Mouse (Mus musculus): ENCODE measurements around the gene Ccdc83. TPM values are rescaled to one million over a fixed set of nuclear protein-coding genes. Genes with fewer than 3 reads are reported as not detected.

The Ccdc83 gene
- total and polyA plus RNA-seq, 2 experiments from 2014 or later, result not detected

DNA sequence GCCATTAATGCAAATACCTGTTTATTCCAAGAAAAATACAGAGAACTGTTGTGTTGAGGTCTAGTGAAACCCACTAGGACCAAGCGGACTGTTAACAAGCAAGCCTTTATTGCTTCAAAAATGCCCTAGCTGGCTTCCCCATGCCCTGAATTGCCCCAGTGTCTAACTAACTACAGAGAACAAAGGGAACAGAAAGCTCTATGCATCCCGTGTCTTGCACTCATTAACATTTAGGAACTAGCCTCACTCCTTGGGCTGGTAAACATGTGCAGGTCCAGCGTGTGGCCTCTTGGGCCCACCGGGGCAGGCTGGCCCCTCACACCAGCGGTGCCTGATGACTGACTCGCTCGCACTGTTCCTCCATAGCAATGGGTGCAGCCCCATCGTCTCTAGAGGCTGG, 49.1 kb downstream of the Ccdc83 start:
- WGBS, result 74% methylated on average over 8 of the region's 8 CpGs
- no peak for ATAC-seq (ENCODE audit: insufficient read depth, low read depth)

DNA sequence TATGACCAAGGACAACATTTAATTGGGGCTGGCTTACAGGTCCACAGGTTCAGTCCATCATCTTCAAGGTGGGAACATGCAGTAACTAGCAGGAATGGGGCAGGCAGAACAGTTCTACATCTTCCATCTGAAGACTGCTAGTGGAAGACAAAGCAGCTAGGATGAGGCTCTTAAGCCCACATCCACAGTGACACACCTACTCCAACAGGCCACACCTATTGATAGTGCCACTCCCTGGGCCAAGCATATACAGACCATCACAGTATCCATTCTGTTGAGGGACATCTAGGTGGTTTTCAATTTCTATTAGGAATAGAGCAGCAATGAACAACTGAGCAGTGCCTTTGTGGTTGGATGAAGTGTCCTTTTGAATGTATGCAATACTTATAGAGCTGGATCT, 54.6 kb downstream of the Ccdc83 start:
- Histone ChIP-seq H3K4me1 (ENCODE audit: control insufficient read depth, insufficient read depth) (no peaks in the 10 kb centered on the region), H3K36me3 (replicated peaks; ENCODE audit: control insufficient read depth, insufficient read depth, low read length) (peaks cover 35% of the 10 kb centered on the region), H3K9ac (replicated peaks; ENCODE audit: low read depth, low read length) (no peak overlapping the region), H3K9me3 (replicated peaks; ENCODE audit: control insufficient read depth, low read length) (no peaks in the 10 kb centered on the region), H3K27ac (ENCODE audit: low read depth) (no peak overlapping the region), H3K4me3 (ENCODE audit: low read depth, low read length) (no peak overlapping the region), H3K4me2 (ENCODE audit: low read depth, low read length) (no peak overlapping the region), H3K27me3 (ENCODE audit: control insufficient read depth, insufficient read depth, low read length) (no peaks in the 10 kb centered on the region)
- ATAC-seq (ENCODE audit: insufficient read depth, low read depth) (peak; percentile 6; the same call in 1 of the 2 replicates), DNase-seq (ENCODE audit: low spot score) (no peak)
- TF ChIP-seq CTCF (IDR thresholded peaks at IDR 0.05; ENCODE audit: low read depth), result no peak
- TF ChIP-seq EP300 (IDR thresholded peaks at IDR 0.05; ENCODE audit: low read depth), result no peak

More for the DNA sequence above, 49.1 kb downstream of the Ccdc83 start:
- no peak overlapping the region for H3K4me2 ChIP-seq (ENCODE audit: low read depth, low read length)
- no peak overlapping the region for H3K4me3 ChIP-seq (ENCODE audit: low read depth, low read length)
- no peaks in the 10 kb centered on the region for H3K4me1 ChIP-seq (ENCODE audit: control insufficient read depth, insufficient read depth)
- H3K9me3 ChIP-seq (replicated peaks; ENCODE audit: control insufficient read depth, low read length), result no peaks in the 10 kb centered on the region
- TF ChIP-seq CTCF (IDR thresholded peaks at IDR 0.05; ENCODE audit: low read depth) (no peak), EP300 (IDR thresholded peaks at IDR 0.05; ENCODE audit: low read depth) (no peak)
- H3K27ac ChIP-seq (ENCODE audit: low read depth), result no peak overlapping the region
- DNase-seq (ENCODE audit: low spot score), result no peak
- H3K36me3 ChIP-seq (replicated peaks; ENCODE audit: control insufficient read depth, insufficient read depth, low read length), result no peaks in the 10 kb centered on the region
- no peaks in the 10 kb centered on the region for H3K27me3 ChIP-seq (ENCODE audit: control insufficient read depth, insufficient read depth, low read length)
- H3K9ac ChIP-seq (replicated peaks; ENCODE audit: low read depth, low read length), result no peak overlapping the region

DNA sequence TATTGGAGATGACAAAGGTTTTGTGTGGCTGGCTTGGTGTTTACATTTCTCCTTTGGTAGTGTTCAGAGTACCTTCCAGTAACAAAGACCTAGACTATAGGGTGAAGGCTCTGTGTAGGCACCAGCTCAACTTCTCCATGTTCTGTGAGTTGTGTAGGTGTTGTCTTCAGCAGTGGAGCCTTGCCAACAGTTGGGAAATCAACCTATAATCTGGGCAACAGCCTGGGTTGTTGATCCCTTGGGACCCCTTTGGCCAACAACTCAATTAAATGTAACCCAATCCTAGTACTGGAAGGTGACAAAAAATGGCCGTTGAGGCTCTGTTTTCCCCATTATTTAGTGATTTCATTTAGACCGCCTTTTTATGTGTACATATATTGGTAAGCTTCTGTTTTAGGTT, 55.5 kb downstream of the Ccdc83 start:
- no peak overlapping the region for H3K9ac ChIP-seq (replicated peaks; ENCODE audit: low read depth, low read length)

DNA sequence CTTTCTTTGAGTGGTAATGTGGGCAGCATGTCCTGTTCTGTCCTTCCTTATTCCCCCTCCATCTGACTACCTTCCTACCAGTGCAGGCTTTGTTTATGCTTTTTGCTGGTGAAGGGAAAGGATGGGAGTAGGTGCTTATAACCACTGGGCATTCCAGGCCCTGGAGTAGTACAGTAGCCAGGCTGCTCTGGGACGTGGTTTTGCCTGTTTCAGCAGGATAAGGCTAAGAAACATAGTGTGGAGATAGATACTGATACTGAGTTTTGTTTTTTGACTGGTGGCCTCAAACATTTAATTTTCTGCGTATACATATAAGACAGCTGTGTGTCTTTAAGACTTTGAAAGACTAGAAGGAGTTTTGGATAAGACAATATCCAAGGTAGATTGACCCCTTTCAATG, 61.7 kb downstream of the Ccdc83 start:
- H3K4me3 ChIP-seq (ENCODE audit: low read depth, low read length), result no peak overlapping the region
- H3K36me3 ChIP-seq (replicated peaks; ENCODE audit: control insufficient read depth, insufficient read depth, low read length), result peaks cover 62% of the 10 kb centered on the region
- no peak overlapping the region for H3K4me2 ChIP-seq (ENCODE audit: low read depth, low read length)
- TF ChIP-seq EP300 (IDR thresholded peaks at IDR 0.05; ENCODE audit: low read depth) (no peak), CTCF (IDR thresholded peaks at IDR 0.05; ENCODE audit: low read depth) (no peak)
- no peak overlapping the region for H3K27ac ChIP-seq (ENCODE audit: low read depth)
- DNase-seq (ENCODE audit: low spot score) (no peak), ATAC-seq (ENCODE audit: insufficient read depth, low read depth) (no peak)
- H3K9ac ChIP-seq (replicated peaks; ENCODE audit: low read depth, low read length), result no peak overlapping the region
- H3K4me1 ChIP-seq (ENCODE audit: control insufficient read depth, insufficient read depth), result no peaks in the 10 kb centered on the region
- no peaks in the 10 kb centered on the region for H3K27me3 ChIP-seq (ENCODE audit: control insufficient read depth, insufficient read depth, low read length)
- no peaks in the 10 kb centered on the region for H3K9me3 ChIP-seq (replicated peaks; ENCODE audit: control insufficient read depth, low read length)
- WGBS, result 88% methylated on average over 2 of the region's 2 CpGs

More for the DNA sequence above, 55.5 kb downstream of the Ccdc83 start:
- WGBS, result 92% methylated on average over 2 of the region's 2 CpGs
- H3K36me3 ChIP-seq (replicated peaks; ENCODE audit: control insufficient read depth, insufficient read depth, low read length), result peaks cover 41% of the 10 kb centered on the region
- no peaks in the 10 kb centered on the region for H3K9me3 ChIP-seq (replicated peaks; ENCODE audit: control insufficient read depth, low read length)
- ATAC-seq (ENCODE audit: insufficient read depth, low read depth), result no peak
- no peak overlapping the region for H3K27ac ChIP-seq (ENCODE audit: low read depth)
- no peak for TF ChIP-seq CTCF (IDR thresholded peaks at IDR 0.05; ENCODE audit: low read depth)
- no peak for TF ChIP-seq EP300 (IDR thresholded peaks at IDR 0.05; ENCODE audit: low read depth)
- H3K4me2 ChIP-seq (ENCODE audit: low read depth, low read length), result no peak overlapping the region
- no peaks in the 10 kb centered on the region for H3K27me3 ChIP-seq (ENCODE audit: control insufficient read depth, insufficient read depth, low read length)
- no peaks in the 10 kb centered on the region for H3K4me1 ChIP-seq (ENCODE audit: control insufficient read depth, insufficient read depth)
- DNase-seq (ENCODE audit: low spot score), result no peak
- no peak overlapping the region for H3K4me3 ChIP-seq (ENCODE audit: low read depth, low read length)

DNA sequence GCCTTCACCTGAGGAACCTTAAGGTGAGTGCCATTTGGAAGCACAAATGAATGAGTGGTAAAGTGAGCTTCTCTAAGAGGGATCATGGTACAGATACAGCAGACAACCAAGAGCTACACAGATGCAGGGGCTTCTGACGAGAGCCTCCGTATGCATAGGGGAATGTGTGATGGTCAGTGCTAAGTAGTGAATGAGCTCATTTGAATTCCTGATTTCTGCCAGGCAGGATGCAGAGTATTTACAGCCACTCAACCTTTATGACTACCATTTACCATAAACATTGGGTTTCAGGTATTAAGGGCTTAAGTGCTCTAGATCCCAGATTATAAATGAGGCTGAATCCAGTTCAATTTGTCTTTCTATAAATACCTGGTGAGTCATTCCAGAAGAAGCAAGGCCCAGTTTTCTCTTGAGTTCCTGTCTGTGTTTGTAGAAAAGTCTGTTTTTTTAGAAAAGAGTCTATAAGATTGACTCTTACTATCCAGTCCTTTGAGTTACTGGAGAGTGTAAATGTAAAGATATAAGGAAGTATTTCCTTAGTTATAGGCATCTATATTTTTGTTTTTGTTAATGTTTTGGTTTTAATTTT, 63.6 kb downstream of the Ccdc83 start:
- ATAC-seq (ENCODE audit: insufficient read depth, low read depth), result no peak
- no peak overlapping the region for H3K4me2 ChIP-seq (ENCODE audit: low read depth, low read length)
- no peak overlapping the region for H3K27ac ChIP-seq (ENCODE audit: low read depth)
- no peaks in the 10 kb centered on the region for H3K4me1 ChIP-seq (ENCODE audit: control insufficient read depth, insufficient read depth)
- H3K9me3 ChIP-seq (replicated peaks; ENCODE audit: control insufficient read depth, low read length), result no peaks in the 10 kb centered on the region
- H3K4me3 ChIP-seq (ENCODE audit: low read depth, low read length), result no peak overlapping the region
- no peak overlapping the region for H3K9ac ChIP-seq (replicated peaks; ENCODE audit: low read depth, low read length)
- no peak for TF ChIP-seq CTCF (IDR thresholded peaks at IDR 0.05; ENCODE audit: low read depth)
- no peak for TF ChIP-seq EP300 (IDR thresholded peaks at IDR 0.05; ENCODE audit: low read depth)
- peaks cover 55% of the 10 kb centered on the region for H3K36me3 ChIP-seq (replicated peaks; ENCODE audit: control insufficient read depth, insufficient read depth, low read length)
- no peaks in the 10 kb centered on the region for H3K27me3 ChIP-seq (ENCODE audit: control insufficient read depth, insufficient read depth, low read length)
- no peak for DNase-seq (ENCODE audit: low spot score)
- 54% methylated on average over 2 of the region's 2 CpGs for WGBS

DNA sequence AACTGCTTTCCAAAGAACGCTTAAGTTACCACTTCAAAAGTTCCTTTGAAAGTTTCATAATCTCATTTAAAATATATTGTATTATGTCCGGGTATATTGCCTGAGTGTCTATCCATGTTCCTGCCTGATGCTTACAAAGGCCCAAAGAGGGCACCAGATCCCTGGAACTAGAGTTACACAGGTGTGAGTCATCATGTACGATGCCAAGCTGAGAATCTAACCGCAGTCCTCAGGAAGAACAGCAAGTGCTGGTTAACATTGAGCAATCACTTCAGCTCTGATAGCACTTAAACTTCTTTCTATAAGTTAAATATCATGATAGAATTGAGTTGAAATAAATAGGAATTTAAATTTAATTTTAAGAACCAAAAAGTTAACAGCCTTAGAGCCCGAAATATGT, 65.3 kb downstream of the Ccdc83 start:
- no peaks in the 10 kb centered on the region for H3K4me1 ChIP-seq (ENCODE audit: control insufficient read depth, insufficient read depth)
- no peak overlapping the region for H3K9ac ChIP-seq (replicated peaks; ENCODE audit: low read depth, low read length)
- DNase-seq (ENCODE audit: low spot score) (no peak), ATAC-seq (ENCODE audit: insufficient read depth, low read depth) (peak; percentile 58; the same call in 1 of the 2 replicates)
- no peak overlapping the region for H3K4me2 ChIP-seq (ENCODE audit: low read depth, low read length)
- no peak overlapping the region for H3K4me3 ChIP-seq (ENCODE audit: low read depth, low read length)
- 85% methylated on average over 5 of the region's 5 CpGs for WGBS
- no peak overlapping the region for H3K27ac ChIP-seq (ENCODE audit: low read depth)
- H3K36me3 ChIP-seq (replicated peaks; ENCODE audit: control insufficient read depth, insufficient read depth, low read length), result peaks cover 52% of the 10 kb centered on the region
- TF ChIP-seq CTCF (IDR thresholded peaks at IDR 0.05; ENCODE audit: low read depth) (no peak), EP300 (IDR thresholded peaks at IDR 0.05; ENCODE audit: low read depth) (no peak)
- no peaks in the 10 kb centered on the region for H3K27me3 ChIP-seq (ENCODE audit: control insufficient read depth, insufficient read depth, low read length)
- no peaks in the 10 kb centered on the region for H3K9me3 ChIP-seq (replicated peaks; ENCODE audit: control insufficient read depth, low read length)

Measured in heart, postnatal 0 days (tissue).